Mouse (Mus musculus): ENCODE data around the gene Trim33.

- TF ChIP-seq CTCF (IDR thresholded peaks at IDR 0.05; ENCODE audit: low read depth), result no peak
- TF ChIP-seq EP300 (IDR thresholded peaks at IDR 0.05; ENCODE audit: low read depth), result no peak
Observed at GRCm38 (mm10) chr3:103405135-103405534, 126.0 kb downstream of the Trim33 start.
